8 mouse cellular contexts compared by ENCODE assay signal in the genomic region with DNA sequence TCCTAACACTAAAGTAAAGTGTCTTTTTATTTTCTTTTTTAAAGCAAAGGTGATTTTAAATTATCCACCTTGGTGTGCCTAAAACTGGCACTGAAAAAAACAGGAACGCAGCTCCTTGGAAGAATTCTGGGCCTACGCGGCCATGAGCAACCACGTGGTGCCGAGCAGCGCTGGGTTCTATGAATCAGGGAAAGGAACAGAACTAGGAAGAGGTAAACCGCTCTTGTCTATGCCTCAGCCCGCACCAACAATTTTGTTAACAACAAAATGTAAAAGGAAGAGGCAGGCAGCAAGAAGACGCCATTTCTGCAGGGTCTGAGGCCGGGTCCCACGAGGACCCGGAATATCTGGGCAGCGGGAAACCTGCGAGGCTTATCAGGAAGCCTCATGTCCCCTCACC. TPM values are rescaled to one million over a fixed set of nuclear protein-coding genes. Genes with fewer than 3 reads are reported as not detected.
DNase-seq lines count a peak whose midpoint lies in the region; ATAC-seq and TF ChIP-seq lines count a peak whose summit lies in the region.

No protein-coding gene starts in this region.

- H3K36me3 ChIP-seq in heart, postnatal 0 days (replicated peaks; ENCODE audit: control insufficient read depth, insufficient read depth, low read length) = peaks cover 32% of the 10 kb centered on the region
- H3K36me3 ChIP-seq in forebrain, embryonic 14.5 days (ENCODE audit: control insufficient read depth, insufficient read depth, low read length) = peaks cover 34% of the 10 kb centered on the region
- H3K36me3 ChIP-seq in liver, embryonic 13.5 days = peaks cover 39% of the 10 kb centered on the region
- peaks cover 23% of the 10 kb centered on the region for H3K36me3 ChIP-seq in stomach, embryonic 16.5 days (ENCODE audit: control insufficient read depth, insufficient read depth, low read length)

- H3K4me1 ChIP-seq in heart, postnatal 0 days (ENCODE audit: control insufficient read depth, insufficient read depth) = peaks cover 16% of the 10 kb centered on the region
- peaks cover 7% of the 10 kb centered on the region for H3K4me1 ChIP-seq in forebrain, embryonic 14.5 days (ENCODE audit: control insufficient read depth, insufficient read depth, low read length)
- H3K4me1 ChIP-seq in liver, embryonic 13.5 days (replicated peaks) = peaks cover 55% of the 10 kb centered on the region
- peaks cover 22% of the 10 kb centered on the region for H3K4me1 ChIP-seq in stomach, embryonic 16.5 days (ENCODE audit: control insufficient read depth, insufficient read depth, low read length)

- 4% methylated on average over 14 of the region's 14 CpGs for WGBS in heart, postnatal 0 days
- WGBS in forebrain, embryonic 14.5 days = 2% methylated on average over 14 of the region's 14 CpGs
- WGBS in liver, embryonic 13.5 days (ENCODE audit: insufficient replicate concordance) = 1% methylated on average over 14 of the region's 14 CpGs
- WGBS in stomach, embryonic 16.5 days = 3% methylated on average over 14 of the region's 14 CpGs

- peak overlapping the region; percentile 77 for H3K4me2 ChIP-seq in heart, postnatal 0 days (ENCODE audit: low read depth, low read length)
- H3K4me2 ChIP-seq in forebrain, embryonic 14.5 days (ENCODE audit: low read length) = peak overlapping the region; percentile 90
- peak overlapping the region; percentile 92 for H3K4me2 ChIP-seq in liver, embryonic 13.5 days
- peak overlapping the region; percentile 91 for H3K4me2 ChIP-seq in stomach, embryonic 16.5 days (ENCODE audit: low read depth, low read length)

- DNase-seq in heart, postnatal 0 days (ENCODE audit: low spot score) = no peak
- no peak for DNase-seq in heart, postnatal 10 days
- peak; percentile 58 for DNase-seq in NIH3T3 (ENCODE audit: low read depth)
- DNase-seq in forebrain, embryonic 14.5 days (ENCODE audit: low spot score) = no peak
- DNase-seq in liver, embryonic 13.5 days = no peak
- DNase-seq in cerebellum, adult 11-12 months = no peak
- no peak for DNase-seq in cerebellum, postnatal 25 days

- no peaks in the 10 kb centered on the region for H3K27me3 ChIP-seq in heart, postnatal 0 days (ENCODE audit: control insufficient read depth, insufficient read depth, low read length)
- H3K27me3 ChIP-seq in forebrain, embryonic 14.5 days (replicated peaks; ENCODE audit: control insufficient read depth, insufficient read depth, low read length) = no peaks in the 10 kb centered on the region
- H3K27me3 ChIP-seq in liver, embryonic 13.5 days = no peaks in the 10 kb centered on the region
- H3K27me3 ChIP-seq in stomach, embryonic 16.5 days (ENCODE audit: control insufficient read depth, insufficient read depth, low read length) = no peaks in the 10 kb centered on the region

- no peak for TF ChIP-seq EP300 in heart, postnatal 0 days (IDR thresholded peaks at IDR 0.05; ENCODE audit: low read depth)

- no peaks in the 10 kb centered on the region for H3K9me3 ChIP-seq in heart, postnatal 0 days (replicated peaks; ENCODE audit: control insufficient read depth, low read length)
- H3K9me3 ChIP-seq in forebrain, embryonic 14.5 days (replicated peaks; ENCODE audit: control insufficient read depth, low read length) = no peaks in the 10 kb centered on the region
- H3K9me3 ChIP-seq in liver, embryonic 13.5 days (replicated peaks) = no peaks in the 10 kb centered on the region
- no peaks in the 10 kb centered on the region for H3K9me3 ChIP-seq in stomach, embryonic 16.5 days (replicated peaks; ENCODE audit: control insufficient read depth, low read length)

- no peak for TF ChIP-seq CTCF in heart, postnatal 0 days (IDR thresholded peaks at IDR 0.05; ENCODE audit: low read depth)

- intact Hi-C loops in heart, postnatal 10 days (cut with DNase I) = loop anchor here (5.0 kb wide), 1 partner anchor 96 kb away; the partner anchor contains the start of gene Snrpb

- peak overlapping the region; percentile 78 for H3K27ac ChIP-seq in heart, postnatal 0 days (ENCODE audit: low read depth)
- peak overlapping the region; percentile 85 for H3K27ac ChIP-seq in forebrain, embryonic 14.5 days (ENCODE audit: low read depth, low read length)
- H3K27ac ChIP-seq in liver, embryonic 13.5 days = peak overlapping the region; percentile 83
- peak overlapping the region; percentile 78; the same call in 1 of the 2 replicates for H3K27ac ChIP-seq in stomach, embryonic 16.5 days (ENCODE audit: low read length)

- H3K9ac ChIP-seq in heart, postnatal 0 days (replicated peaks; ENCODE audit: low read depth, low read length) = peak overlapping the region; percentile 80
- peak overlapping the region; percentile 91 for H3K9ac ChIP-seq in forebrain, embryonic 14.5 days (ENCODE audit: low read length)
- peak overlapping the region; percentile 89 for H3K9ac ChIP-seq in liver, embryonic 13.5 days
- H3K9ac ChIP-seq in stomach, embryonic 16.5 days (ENCODE audit: low read length) = peak overlapping the region; percentile 88

- peak; percentile 3; the same call in 1 of the 2 replicates for ATAC-seq in heart, postnatal 0 days (ENCODE audit: insufficient read depth, low read depth)
- ATAC-seq in forebrain, embryonic 14.5 days = peak; percentile 38
- ATAC-seq in liver, embryonic 13.5 days (ENCODE audit: low read depth) = peak; percentile 33
- ATAC-seq in stomach, embryonic 16.5 days (ENCODE audit: insufficient read depth, low FRiP score) = no peak

- peak overlapping the region; percentile 75 for H3K4me3 ChIP-seq in heart, postnatal 0 days (ENCODE audit: low read depth, low read length)
- H3K4me3 ChIP-seq in forebrain, embryonic 14.5 days (ENCODE audit: low read depth, low read length) = peak overlapping the region; percentile 73
- H3K4me3 ChIP-seq in liver, embryonic 13.5 days (replicated peaks) = peak overlapping the region; percentile 93
- H3K4me3 ChIP-seq in stomach, embryonic 16.5 days (replicated peaks; ENCODE audit: low read length) = peak overlapping the region; percentile 72

RNA-seq across cellular contexts. Expression of gene Nop56, which starts 0.5 kb away (rescaled TPM):
- total RNA-seq in heart, postnatal 0 days (2014; rRNA removed; ENCODE audit: low replicate concordance) = 47.4 and 50.9 TPM in 2 replicates
- polyA plus RNA-seq in heart, postnatal 0 days (2015; fragmentation: Nextera tagmentation; extraction: Ambion mirVana) = 57.4 and 57.6 TPM in 2 replicates
- 10 to 100 TPM; 43.5 to 50.4 TPM for total RNA-seq in heart, postnatal 10 days (2021)
- 264 and 265 TPM in 2 replicates for polyA plus RNA-seq in forebrain, embryonic 14.5 days (2014; fragmentation: Nextera tagmentation; extraction: Ambion mirVana)
- 271 and 279 TPM in 2 replicates for polyA plus RNA-seq in liver, embryonic 13.5 days (2015; fragmentation: Nextera tagmentation; extraction: Ambion mirVana)
- 221 and 222 TPM in 2 replicates for polyA plus RNA-seq in stomach, embryonic 16.5 days (2015; fragmentation: Nextera tagmentation; extraction: Ambion mirVana)

RNA-seq across cellular contexts. Expression of gene Idh3b, which starts 10.6 kb away (rescaled TPM):
- total RNA-seq in heart, postnatal 0 days (2014; rRNA removed; ENCODE audit: low replicate concordance) = 359 and 497 TPM in 2 replicates
- 512 and 516 TPM in 2 replicates for polyA plus RNA-seq in heart, postnatal 0 days (2015; fragmentation: Nextera tagmentation; extraction: Ambion mirVana)
- total RNA-seq in heart, postnatal 10 days (2021) = 100 to 1,000 TPM; 586 to 605 TPM
- polyA plus RNA-seq in forebrain, embryonic 14.5 days (2014; fragmentation: Nextera tagmentation; extraction: Ambion mirVana) = 178 and 184 TPM in 2 replicates
- 117 and 120 TPM in 2 replicates for polyA plus RNA-seq in liver, embryonic 13.5 days (2015; fragmentation: Nextera tagmentation; extraction: Ambion mirVana)
- 185 and 187 TPM in 2 replicates for polyA plus RNA-seq in stomach, embryonic 16.5 days (2015; fragmentation: Nextera tagmentation; extraction: Ambion mirVana)

RNA-seq across cellular contexts. Expression of gene Ebf4, which starts 21.2 kb away (rescaled TPM):
- 1.1 and 3.4 TPM in 2 replicates for total RNA-seq in heart, postnatal 0 days (2014; rRNA removed; ENCODE audit: low replicate concordance)
- polyA plus RNA-seq in heart, postnatal 0 days (2015; fragmentation: Nextera tagmentation; extraction: Ambion mirVana) = 0.16 and 0.18 TPM in 2 replicates
- total RNA-seq in heart, postnatal 10 days (2021) = 1 to 10 TPM; 1.2 to 1.3 TPM
- polyA plus RNA-seq in forebrain, embryonic 14.5 days (2014; fragmentation: Nextera tagmentation; extraction: Ambion mirVana) = 2.1 and 2.4 TPM in 2 replicates
- 0.03 and 0.10 TPM in 2 replicates for polyA plus RNA-seq in liver, embryonic 13.5 days (2015; fragmentation: Nextera tagmentation; extraction: Ambion mirVana)
- 1.4 and 2.1 TPM in 2 replicates for polyA plus RNA-seq in stomach, embryonic 16.5 days (2015; fragmentation: Nextera tagmentation; extraction: Ambion mirVana)
